Mouse (Mus musculus) neural tube, embryonic 14.5 days (tissue): ENCODE measurements at regions not wholly inside any gene's neighbourhood (a gene's known extent, or its start where the extent isn't known, plus 50 kb on each side); places are given as distances from the start of the nearest gene placed in this dataset.

ENCODE experiments used
- ATAC-seq: fragments of 200-750 bp; cut with Nextera tagmentation; 2 replicates; pipeline ENCODE4 v1.8.0; 2017; ENCODE audit warnings: low read depth, mild to moderate bottlenecking, moderate TSS enrichment, moderate library complexity
- H3K27ac ChIP-seq: fragments of 300-500 bp; sonication (generic); 2 replicates; pipeline ENCODE4 v1.5.1; 2014; ENCODE audit warnings: low read depth, mild to moderate bottlenecking, control low read depth, low read length, moderate library complexity, mixed read lengths
- H3K27me3 ChIP-seq: fragments of 300-500 bp; sonication (generic); 2 replicates; pipeline ENCODE4 v1.6.1; 2014; ENCODE audit warnings: low read length; ENCODE audit not compliant: control insufficient read depth, insufficient read depth
- H3K36me3 ChIP-seq: fragments of 300-500 bp; sonication (generic); 2 replicates; pipeline ENCODE4 v1.6.1; 2014; ENCODE audit warnings: low read length, mixed read lengths; ENCODE audit not compliant: control insufficient read depth, insufficient read depth
- H3K4me1 ChIP-seq: fragments of 300-500 bp; sonication (generic); 2 replicates; pipeline ENCODE4 v1.6.1; 2014; ENCODE audit warnings: low read length; ENCODE audit not compliant: control insufficient read depth, insufficient read depth
- H3K4me2 ChIP-seq: fragments of 300-500 bp; sonication (generic); 2 replicates; pipeline ENCODE4 v1.6.1; 2014; ENCODE audit warnings: mild to moderate bottlenecking, low read depth, low read length, control low read depth
- H3K4me3 ChIP-seq: fragments of 300-500 bp; sonication (generic); 2 replicates; pipeline ENCODE4 v1.5.1; 2014; ENCODE audit warnings: low read depth, low read length, control low read depth, mixed read lengths
- H3K9ac ChIP-seq: fragments of 300-500 bp; sonication (generic); replicated peaks from 2 replicates; pipeline ENCODE4 v1.6.1; 2014; ENCODE audit warnings: low read depth, mild to moderate bottlenecking, control low read depth, low read length, mixed read lengths
- H3K9me3 ChIP-seq: fragments of 300-500 bp; sonication (generic); 2 replicates; pipeline ENCODE4 v1.6.1; 2016; ENCODE audit warnings: low read length; ENCODE audit not compliant: control insufficient read depth
- WGBS: fragments of 180-500 bp; shearing (Covaris S2); extraction: QIAGEN DNeasy Blood & Tissue Kit; methylation state at CpG from one replicate; pipeline ENCODE4 v1.1.7; 2014; 5-methylcytosine and 5-hydroxymethylcytosine counted together

DNA sequence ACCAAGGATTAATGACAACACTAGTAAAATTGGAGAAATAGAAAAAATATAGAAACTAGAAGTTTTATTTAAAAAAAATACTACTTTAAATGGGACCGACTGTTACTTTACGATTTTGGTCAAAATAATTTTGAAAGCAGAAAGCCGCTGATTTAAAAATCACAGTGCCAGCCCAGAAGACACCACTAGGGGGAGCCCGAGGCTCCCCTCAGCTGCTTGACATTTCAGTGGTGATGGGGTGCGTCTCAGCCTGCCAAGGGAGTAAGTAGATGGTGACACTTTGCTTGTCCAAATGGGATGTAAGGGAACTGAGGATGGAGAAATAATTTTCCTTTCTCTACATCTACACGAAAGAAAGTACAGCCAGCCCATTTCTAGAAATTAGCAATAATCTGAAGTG, 257.0 kb downstream of the Ankrd50 start:
- Histone ChIP-seq H3K9me3 (no peaks in the 10 kb centered on the region), H3K27ac (no peak overlapping the region), H3K4me2 (no peak overlapping the region), H3K4me1 (0 out of 2 replicates have a peak, but pooled peaks cover 3% of the 10 kb centered on the region), H3K27me3 (no peaks in the 10 kb centered on the region), H3K36me3 (no peaks in the 10 kb centered on the region), H3K4me3 (no peak overlapping the region), H3K9ac (no peak overlapping the region)
- WGBS: 25% methylated on average over 6 of the region's 6 CpGs
- ATAC-seq: no peak

DNA sequence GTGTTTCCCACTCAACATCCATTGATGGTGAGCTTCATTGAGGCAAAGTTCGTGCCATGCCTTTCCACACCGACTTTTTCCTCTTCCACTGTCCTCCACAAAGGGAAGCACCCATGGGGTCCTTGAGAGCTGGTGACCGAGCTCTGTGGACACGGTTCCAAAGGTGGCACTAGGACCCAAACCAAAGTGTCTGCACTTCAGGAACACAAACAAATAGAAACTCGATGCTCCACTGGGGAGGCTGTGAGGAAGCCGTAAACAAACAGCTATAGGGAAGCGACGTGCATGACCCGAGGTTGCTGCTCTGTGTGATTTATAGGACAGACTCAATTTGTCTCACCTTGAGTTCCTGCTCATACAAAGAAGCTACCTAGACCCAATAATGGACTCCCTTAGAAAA, 257.5 kb downstream of the Ankrd50 start:
- Histone ChIP-seq H3K4me2 (no peak overlapping the region), H3K4me3 (no peak overlapping the region), H3K4me1 (0 out of 2 replicates have a peak, but pooled peaks cover 3% of the 10 kb centered on the region), H3K9ac (no peak overlapping the region), H3K27me3 (no peaks in the 10 kb centered on the region), H3K27ac (no peak overlapping the region), H3K9me3 (no peaks in the 10 kb centered on the region), H3K36me3 (no peaks in the 10 kb centered on the region)
- ATAC-seq: no peak
- 70% methylated on average over 9 of the region's 9 CpGs for whole genome bisulfite sequencing

DNA sequence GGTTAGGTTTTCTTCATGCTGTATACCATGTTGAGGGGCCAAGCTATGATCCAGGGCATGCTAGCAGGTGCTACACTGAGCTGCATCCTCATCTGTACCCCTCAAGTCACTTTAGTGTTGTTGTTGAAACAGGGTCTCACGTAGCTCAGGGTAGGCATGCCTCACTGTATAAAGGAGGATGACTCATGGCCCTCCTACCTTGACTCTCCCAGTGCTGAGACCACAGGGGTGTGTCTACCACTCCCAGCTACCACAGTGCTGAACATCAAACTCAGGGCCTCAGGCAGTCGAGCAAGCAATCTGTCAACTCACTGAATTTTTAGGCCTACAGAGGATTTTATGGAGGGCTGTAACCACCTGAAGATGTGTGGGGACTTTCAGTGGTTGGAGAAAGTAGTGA, 258.5 kb downstream of the Ankrd50 start:
- Histone ChIP-seq H3K27ac (no peak overlapping the region), H3K4me3 (no peak overlapping the region), H3K4me1 (no peaks in the 10 kb centered on the region), H3K4me2 (no peak overlapping the region), H3K9me3 (no peaks in the 10 kb centered on the region), H3K27me3 (no peaks in the 10 kb centered on the region), H3K36me3 (no peaks in the 10 kb centered on the region), H3K9ac (no peak overlapping the region)
- ATAC-seq: no peak
- WGBS: 68% methylated on average over 2 of the region's 2 CpGs

DNA sequence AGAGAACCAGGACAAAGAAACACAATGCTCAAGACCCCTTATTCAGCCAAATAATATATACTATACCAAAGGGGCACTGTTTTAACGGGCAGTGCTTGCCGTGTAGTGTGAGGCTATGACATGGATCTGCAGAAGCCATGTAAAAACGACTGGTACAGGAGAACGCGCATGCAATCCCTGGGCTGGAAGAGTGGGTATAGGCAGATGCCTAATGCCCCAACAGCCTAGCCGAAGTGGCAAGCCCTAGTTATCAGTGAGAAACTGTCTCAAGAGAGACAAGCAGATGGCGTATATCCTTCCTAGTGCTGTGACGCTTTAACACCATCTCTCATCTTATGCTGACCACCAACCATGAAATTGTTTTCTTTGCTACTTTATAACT, 262.8 kb downstream of the Ankrd50 start:
- Histone ChIP-seq H3K27ac (no peak overlapping the region), H3K4me2 (no peak overlapping the region), H3K27me3 (no peaks in the 10 kb centered on the region), H3K4me3 (no peak overlapping the region), H3K4me1 (no peaks in the 10 kb centered on the region), H3K36me3 (no peaks in the 10 kb centered on the region), H3K9me3 (no peaks in the 10 kb centered on the region), H3K9ac (no peak overlapping the region)
- WGBS: 86% methylated on average over 8 of the region's 8 CpGs
- no peak for ATAC-seq

DNA sequence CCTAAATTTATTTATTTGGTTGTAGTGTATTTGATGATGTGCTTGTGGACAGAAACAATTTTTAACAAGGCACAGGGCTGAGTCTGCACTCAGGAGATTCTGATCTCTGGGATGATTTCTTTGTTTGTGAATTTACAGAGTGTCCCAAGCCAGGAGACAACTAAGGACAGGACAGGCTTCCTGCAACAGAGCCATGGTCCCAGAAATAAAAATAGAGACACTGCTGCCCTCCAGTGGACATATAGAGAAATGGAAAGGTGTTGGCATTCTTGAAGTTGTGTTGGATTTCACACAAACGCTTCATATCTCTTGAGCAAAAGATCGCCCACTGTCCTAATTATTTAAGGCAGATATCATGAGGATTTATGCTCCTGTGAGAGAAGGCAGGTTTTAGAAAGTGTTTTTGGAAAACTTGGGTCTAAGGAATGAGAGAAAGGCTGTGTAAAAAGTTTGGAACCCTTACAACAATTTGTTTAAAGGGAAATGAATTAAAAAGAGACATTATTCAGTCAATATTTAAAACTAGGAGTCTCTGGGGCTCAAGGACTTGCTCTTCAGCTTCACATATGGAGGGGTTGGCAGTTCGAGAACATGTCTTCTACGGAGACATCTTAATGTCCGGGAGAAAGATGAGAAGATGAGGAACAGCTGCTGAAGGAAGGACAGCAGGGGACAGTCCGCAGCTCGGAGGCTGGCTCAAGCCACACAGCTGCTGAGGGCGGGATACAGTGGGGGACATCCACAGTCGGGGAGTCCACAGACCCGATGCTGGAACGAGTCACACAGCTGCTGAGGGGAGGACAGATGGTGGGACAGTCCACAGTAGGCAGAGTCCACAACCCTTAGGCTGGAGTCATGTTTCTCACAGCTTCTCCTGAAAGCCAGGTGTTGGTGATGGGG, 263.5 kb downstream of the Ankrd50 start:
- H3K4me1 ChIP-seq: no peaks in the 10 kb centered on the region
- H3K4me2 ChIP-seq: no peak overlapping the region
- H3K9me3 ChIP-seq: no peaks in the 10 kb centered on the region
- no peaks in the 10 kb centered on the region for H3K36me3 ChIP-seq
- H3K27me3 ChIP-seq: no peaks in the 10 kb centered on the region
- no peak overlapping the region for H3K27ac ChIP-seq
- no peak overlapping the region for H3K4me3 ChIP-seq
- peak; percentile 58; the same call in 1 of the 2 replicates for ATAC-seq
- H3K9ac ChIP-seq: no peak overlapping the region
- WGBS: 62% methylated on average over 11 of the region's 11 CpGs

DNA sequence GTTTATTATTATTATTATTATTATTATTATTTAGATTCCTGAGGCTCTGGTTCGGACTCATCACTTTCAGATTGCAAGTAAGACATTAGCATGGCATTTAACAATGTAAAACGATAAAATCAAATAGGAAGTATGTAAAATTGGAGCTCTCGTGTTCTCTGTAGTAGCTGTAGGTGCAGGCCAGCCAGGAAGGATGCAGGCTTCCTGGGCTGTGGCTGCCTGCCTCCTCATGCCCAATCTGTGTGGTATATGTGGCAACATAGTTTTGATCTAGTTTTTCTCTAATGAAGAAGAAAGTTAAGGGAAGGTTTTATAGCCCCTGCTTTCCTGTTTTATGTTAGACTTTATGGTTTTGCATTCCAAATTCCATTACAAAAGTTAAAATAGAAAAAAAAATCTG, 275.6 kb downstream of the Ankrd50 start:
- WGBS: 89% methylated on average over 3 of the region's 3 CpGs
- Histone ChIP-seq H3K4me3 (no peak overlapping the region), H3K4me1 (no peaks in the 10 kb centered on the region), H3K27ac (no peak overlapping the region), H3K4me2 (no peak overlapping the region), H3K36me3 (no peaks in the 10 kb centered on the region), H3K9ac (no peak overlapping the region), H3K9me3 (no peaks in the 10 kb centered on the region), H3K27me3 (no peaks in the 10 kb centered on the region)
- ATAC-seq: no peak

DNA sequence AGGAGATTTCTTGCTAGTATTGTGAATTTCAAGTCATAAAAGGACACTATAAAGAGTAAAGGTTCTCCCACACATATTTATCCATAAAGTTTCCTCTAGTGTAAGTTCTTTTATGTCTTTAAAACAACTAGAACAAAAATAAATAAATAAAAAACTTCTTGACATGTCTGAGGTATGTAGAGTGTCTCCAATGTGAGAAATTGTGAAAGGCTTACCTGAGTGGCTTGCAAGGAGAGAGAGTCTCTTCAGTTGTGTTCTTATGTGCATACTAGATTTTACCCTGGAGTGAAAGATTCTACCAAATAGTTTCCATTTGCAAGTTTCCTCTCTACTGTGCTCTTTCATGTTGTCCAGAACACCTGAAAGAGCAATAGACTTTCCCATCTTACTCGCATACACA, 276.8 kb downstream of the Ankrd50 start:
- ATAC-seq: no peak
- 95% methylated on average over 1 of the region's 1 CpGs for WGBS
- Histone ChIP-seq H3K9me3 (no peaks in the 10 kb centered on the region), H3K27ac (no peak overlapping the region), H3K27me3 (no peaks in the 10 kb centered on the region), H3K36me3 (no peaks in the 10 kb centered on the region), H3K9ac (no peak overlapping the region), H3K4me1 (no peaks in the 10 kb centered on the region), H3K4me2 (no peak overlapping the region), H3K4me3 (no peak overlapping the region)

DNA sequence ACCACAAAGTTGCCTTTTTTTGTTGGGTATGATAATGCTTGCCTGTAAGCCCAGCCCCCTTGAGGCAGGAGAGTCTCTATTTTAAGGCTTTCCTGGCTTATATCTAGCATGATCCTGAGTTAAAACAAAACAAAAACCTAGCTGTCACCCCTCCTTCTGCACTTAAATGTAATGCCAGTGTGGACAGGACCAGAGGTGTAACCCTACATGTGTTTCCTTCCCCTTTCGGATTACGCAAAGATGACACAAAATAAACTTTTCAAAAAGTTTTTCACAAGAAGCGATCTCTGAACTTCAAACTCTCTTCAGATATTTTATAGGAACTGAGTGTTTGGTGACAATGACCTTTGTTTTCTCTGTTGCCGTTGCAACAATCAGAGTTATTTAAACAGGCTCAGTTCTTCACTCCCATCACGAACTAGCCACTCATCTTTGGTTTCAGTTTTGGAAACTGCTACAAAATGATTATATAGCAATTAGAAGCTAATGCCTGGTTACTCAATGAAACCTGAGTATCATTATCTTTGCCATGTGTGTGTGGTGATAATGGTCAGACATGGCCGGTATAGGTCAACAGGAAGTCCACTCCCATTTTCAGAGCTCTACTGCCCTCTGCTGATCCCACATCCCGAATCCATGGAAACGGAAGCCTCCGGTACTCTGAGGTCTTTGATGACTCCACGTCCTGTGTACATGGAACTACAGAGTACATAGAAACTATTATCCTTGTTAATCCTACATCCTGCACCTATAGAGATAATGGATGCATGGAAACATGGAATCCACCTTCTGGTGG, 282.6 kb downstream of the Ankrd50 start:
- 73% methylated on average over 10 of the region's 10 CpGs for WGBS
- H3K4me2 ChIP-seq: no peak overlapping the region
- H3K27ac ChIP-seq: no peak overlapping the region
- ATAC-seq: no peak
- H3K4me3 ChIP-seq: no peak overlapping the region
- H3K36me3 ChIP-seq: no peaks in the 10 kb centered on the region
- no peak overlapping the region for H3K9ac ChIP-seq
- H3K4me1 ChIP-seq: no peaks in the 10 kb centered on the region
- no peaks in the 10 kb centered on the region for H3K27me3 ChIP-seq
- no peaks in the 10 kb centered on the region for H3K9me3 ChIP-seq

DNA sequence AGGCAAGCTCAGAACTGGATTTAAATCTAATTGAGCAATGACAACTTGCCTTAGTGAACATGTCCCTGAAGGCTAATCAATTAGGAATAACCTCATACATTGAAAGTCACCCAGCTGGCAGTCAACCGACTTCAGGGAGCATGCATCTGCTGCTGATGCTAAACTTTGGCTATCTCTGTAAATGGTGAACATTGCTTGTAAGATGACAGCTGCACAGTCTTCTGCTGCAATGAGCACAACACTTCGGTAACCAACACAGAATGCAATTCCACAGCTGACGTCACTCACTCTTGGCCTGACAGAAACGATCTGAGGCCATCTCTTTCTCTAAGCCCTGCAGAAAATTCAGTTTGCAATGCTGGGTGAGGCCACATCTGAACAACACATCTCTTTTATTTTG, 290.6 kb downstream of the Ankrd50 start:
- ATAC-seq: no peak

More for the DNA sequence above, 290.6 kb downstream of the Ankrd50 start:
- no peak overlapping the region for H3K9ac ChIP-seq
- no peaks in the 10 kb centered on the region for H3K27me3 ChIP-seq
- H3K4me1 ChIP-seq: no peaks in the 10 kb centered on the region
- no peak overlapping the region for H3K4me2 ChIP-seq
- H3K9me3 ChIP-seq: no peaks in the 10 kb centered on the region
- no peaks in the 10 kb centered on the region for H3K36me3 ChIP-seq
- H3K4me3 ChIP-seq: no peak overlapping the region
- no peak overlapping the region for H3K27ac ChIP-seq
- 67% methylated on average over 4 of the region's 4 CpGs for WGBS
